Mouse (Mus musculus) neural tube, embryonic 11.5 days (tissue): Measurements from ENCODE around the gene Bves. TPM values are rescaled to one million over a fixed set of nuclear protein-coding genes. Genes with fewer than 3 reads are reported as not detected.
"Not testable (repeated sequence)": the region's sequence is repeated elsewhere in the genome, so short reads cannot be mapped to it uniquely, and the experiment has no call there.

Experiments used
- ATAC-seq: fragments of 200-750 bp; cut with Nextera tagmentation; 2 replicates; pipeline ENCODE4 v1.8.0; 2017; ENCODE audit warnings: moderate number of reproducible peaks, mild to moderate bottlenecking, moderate TSS enrichment, moderate library complexity; ENCODE audit not compliant: insufficient read depth, low FRiP score, low TSS enrichment
- DNase-seq: peaks from one replicate; pipeline ENCODE4 v3.0.0-alpha.2; 2015; ENCODE audit warnings: low spot score
- H3K27ac ChIP-seq: fragments of 300-500 bp; sonication (generic); 2 replicates; pipeline ENCODE4 v1.5.1; 2014; ENCODE audit warnings: low read depth, mild to moderate bottlenecking, low read length
- H3K27me3 ChIP-seq: fragments of 300-500 bp; sonication (generic); 2 replicates; pipeline ENCODE4 v1.6.1; 2014; ENCODE audit warnings: mild to moderate bottlenecking, low read length, mixed read lengths; ENCODE audit not compliant: control insufficient read depth, insufficient read depth
- H3K36me3 ChIP-seq: fragments of 300-500 bp; sonication (generic); 2 replicates; pipeline ENCODE4 v1.6.1; 2014; ENCODE audit warnings: mild to moderate bottlenecking, low read length, moderate library complexity, mixed read lengths; ENCODE audit not compliant: control insufficient read depth, insufficient read depth
- H3K4me1 ChIP-seq: fragments of 300-500 bp; sonication (generic); 2 replicates; pipeline ENCODE4 v1.6.1; 2014; ENCODE audit warnings: low read length, mixed read lengths; ENCODE audit not compliant: control insufficient read depth, insufficient read depth
- H3K4me2 ChIP-seq: fragments of 300-500 bp; sonication (generic); 2 replicates; pipeline ENCODE4 v1.6.1; 2014; ENCODE audit warnings: low read depth, mild to moderate bottlenecking, moderate library complexity
- H3K4me3 ChIP-seq: fragments of 300-500 bp; sonication (generic); 2 replicates; pipeline ENCODE4 v1.5.1; 2014; ENCODE audit warnings: low read depth, low read length
- H3K9ac ChIP-seq: fragments of 300-500 bp; sonication (generic); 2 replicates; pipeline ENCODE4 v1.6.1; 2014; ENCODE audit warnings: mild to moderate bottlenecking, low read length
- H3K9me3 ChIP-seq: fragments of 300-500 bp; sonication (generic); 2 replicates; pipeline ENCODE4 v1.6.1; 2016; ENCODE audit warnings: low read length; ENCODE audit not compliant: control insufficient read depth
- WGBS: fragments of 180-500 bp; shearing (Covaris S2); extraction: QIAGEN DNeasy Blood & Tissue Kit; methylation state at CpG from one replicate; pipeline ENCODE4 v1.1.7; 2014; 5-methylcytosine and 5-hydroxymethylcytosine counted together
- polyA plus RNA-seq: library from polyadenylated mRNA; unstranded; fragments of >200 nt; fragmentation: Nextera tagmentation; extraction: Ambion mirVana; gene quantifications from 2 replicates; pipeline ENCODE4 v1.2.1, GENCODE M21; 2014

Gene Bves
- polyA plus RNA-seq, result 3.0 and 3.1 TPM in 2 replicates

- no peaks in the 10 kb centered on the region for H3K36me3 ChIP-seq
- H3K4me1 ChIP-seq, result no peaks in the 10 kb centered on the region; the same call in 1 of the 2 replicates
- H3K9ac ChIP-seq, result peak within 1 kb of the TSS; percentile 69
- peaks cover 2% of the 10 kb centered on the region; the same call in 1 of the 2 replicates for H3K27me3 ChIP-seq
- peak; percentile 86 for ATAC-seq
- H3K4me3 ChIP-seq, result peak within 1 kb of the TSS; percentile 56
- no peaks in the 10 kb centered on the region for H3K9me3 ChIP-seq
- H3K27ac ChIP-seq, result no peak within 1 kb of the TSS
- H3K4me2 ChIP-seq, result peak within 1 kb of the TSS; percentile 92
- WGBS, result 1% methylated on average over 89 of the region's 116 CpGs
- peak; percentile 77 for DNase-seq
Measured at GRCm38 (mm10) chr10:45335434-45336422, at the start of gene Bves. Bves (plus strand) TSS chr10:45335772.

GRCm38 (mm10) chr10:45288351-45288750 is 47.2 kb upstream of the Bves start:
- 42% methylated on average over 7 of the region's 7 CpGs for WGBS
- Histone ChIP-seq H3K4me1 (no peaks in the 10 kb centered on the region), H3K27ac (no peak overlapping the region), H3K9me3 (no peaks in the 10 kb centered on the region), H3K36me3 (no peaks in the 10 kb centered on the region), H3K27me3 (peaks cover 9% of the 10 kb centered on the region), H3K9ac (no peak overlapping the region), H3K4me3 (no peak overlapping the region), H3K4me2 (no peak overlapping the region)
- ATAC-seq, result no peak
- no peak for DNase-seq

GRCm38 (mm10) chr10:45289218-45290105 is 46.1 kb upstream of the Bves start:
- Histone ChIP-seq H3K27ac (no peak overlapping the region), H3K4me3 (peak overlapping the region; percentile 47), H3K9me3 (no peaks in the 10 kb centered on the region), H3K9ac (peak overlapping the region; percentile 53), H3K36me3 (no peaks in the 10 kb centered on the region), H3K4me2 (peak overlapping the region; percentile 99), H3K27me3 (peaks cover 9% of the 10 kb centered on the region), H3K4me1 (no peaks in the 10 kb centered on the region)
- DNase-seq, result peak; percentile 58
- WGBS, result under 1% methylated on average over 65 of the region's 71 CpGs
- ATAC-seq, result peak; percentile 86

GRCm38 (mm10) chr10:45290618-45291017 is 45.0 kb upstream of the Bves start:
- DNase-seq (no peak), ATAC-seq (no peak)
- Histone ChIP-seq H3K27me3 (peaks cover 9% of the 10 kb centered on the region), H3K27ac (no peak overlapping the region), H3K9ac (no peak overlapping the region), H3K4me3 (no peak overlapping the region), H3K4me2 (no peak overlapping the region), H3K4me1 (no peaks in the 10 kb centered on the region), H3K9me3 (no peaks in the 10 kb centered on the region), H3K36me3 (no peaks in the 10 kb centered on the region)
- WGBS, result 78% methylated on average over 5 of the region's 5 CpGs

GRCm38 (mm10) chr10:45292159-45292558 is 43.4 kb upstream of the Bves start:
- not testable (repeated sequence) for H3K9ac ChIP-seq, H3K4me3 ChIP-seq, ATAC-seq, H3K27ac ChIP-seq, H3K36me3 ChIP-seq, H3K9me3 ChIP-seq, H3K4me1 ChIP-seq, H3K4me2 ChIP-seq, DNase-seq, H3K27me3 ChIP-seq
- 79% methylated on average over 4 of the region's 4 CpGs for WGBS

- H3K9me3 ChIP-seq, result no peaks in the 10 kb centered on the region
- H3K9ac ChIP-seq, result no peak overlapping the region
- H3K27me3 ChIP-seq, result no peaks in the 10 kb centered on the region
- no peak for DNase-seq
- no peak overlapping the region for H3K4me3 ChIP-seq
- 84% methylated on average over 5 of the region's 5 CpGs for WGBS
- no peak overlapping the region for H3K27ac ChIP-seq
- no peak for ATAC-seq
- no peaks in the 10 kb centered on the region for H3K36me3 ChIP-seq
- no peaks in the 10 kb centered on the region for H3K4me1 ChIP-seq
- H3K4me2 ChIP-seq, result no peak overlapping the region
Measured at GRCm38 (mm10) chr10:45295093-45295492, 40.5 kb upstream of the Bves start.

GRCm38 (mm10) chr10:45298503-45298902 is 37.1 kb upstream of the Bves start:
- DNase-seq, result no peak
- no peaks in the 10 kb centered on the region for H3K9me3 ChIP-seq
- H3K9ac ChIP-seq, result no peak overlapping the region
- no peak for ATAC-seq
- H3K27me3 ChIP-seq, result no peaks in the 10 kb centered on the region
- no peak overlapping the region for H3K4me3 ChIP-seq
- H3K27ac ChIP-seq, result no peak overlapping the region
- WGBS, result 80% methylated on average over 6 of the region's 6 CpGs
- no peaks in the 10 kb centered on the region for H3K36me3 ChIP-seq
- H3K4me2 ChIP-seq, result no peak overlapping the region
- no peaks in the 10 kb centered on the region for H3K4me1 ChIP-seq

- Histone ChIP-seq H3K4me2 (no peak overlapping the region), H3K4me3 (no peak overlapping the region), H3K36me3 (no peaks in the 10 kb centered on the region), H3K4me1 (no peaks in the 10 kb centered on the region), H3K27me3 (no peaks in the 10 kb centered on the region), H3K9me3 (no peaks in the 10 kb centered on the region), H3K9ac (no peak overlapping the region), H3K27ac (no peak overlapping the region)
- WGBS, result 88% methylated on average over 4 of the region's 4 CpGs
- no peak for ATAC-seq
- DNase-seq, result no peak
Measured at GRCm38 (mm10) chr10:45299509-45299908, 36.1 kb upstream of the Bves start.
